Mouse (Mus musculus) myocyte (in vitro differentiated cells): ENCODE measurements around the gene D230025D16Rik.

Source experiments
- MYOG ChIP-seq, 3 experiments: IDR thresholded peaks; one replicate each; pipeline ENCODE4 v1.6.1; 2011; ENCODE audit warnings: control low read depth in 2 of 3, low read depth in 2 of 3, mild to moderate bottlenecking in 2 of 3; ENCODE audit not compliant: insufficient read length in 2 of 3, control insufficient read depth in 1 of 3, insufficient read depth in 1 of 3
- POLR2A ChIP-seq: IDR thresholded peaks from one replicate; pipeline ENCODE4 v1.6.1; 2011; ENCODE audit warnings: low read depth, mild to moderate bottlenecking, control low read depth, moderate library complexity; ENCODE audit not compliant: insufficient read length
- REST ChIP-seq: IDR thresholded peaks from one replicate; pipeline ENCODE4 v1.6.1; 2011; ENCODE audit warnings: mild to moderate bottlenecking, control low read depth, moderate library complexity; ENCODE audit not compliant: insufficient read depth, insufficient read length

- TF ChIP-seq POLR2A (no peak), MYOG (IDR thresholded peaks at IDR 0.05; ENCODE audit: control insufficient read depth in 1 of 3, insufficient read depth in 1 of 3, insufficient read length in 2 of 3, low read depth in 2 of 3) (no peak), REST (no peak)
Observed at GRCm38 (mm10) chr8:105253766-105254151, 28.8 kb downstream of the D230025D16Rik start.
